10 mouse cellular contexts compared by ENCODE assay signal in genomic region chr3:79222192-79222960, GRCm38 (mm10).
DNase-seq lines count a peak whose midpoint lies in the region; ATAC-seq and TF ChIP-seq lines count a peak whose summit lies in the region.
"Had no signal": no experiment of that assay in that cellular context is flagged by ENCODE, and none has a peak within 500 bp of the region (broad histone marks: within the 10 kb centered on the region; RNA-seq: fewer than 3 reads in every experiment).

No protein-coding gene starts in this region.

- peaks cover 13% of the 10 kb centered on the region for H3K4me1 ChIP-seq in liver, embryonic 15.5 days (replicated peaks)
- H3K4me1 ChIP-seq in liver, embryonic 11.5 days (replicated peaks; ENCODE audit: control insufficient read depth, insufficient read depth, low read length) = peaks cover 3% of the 10 kb centered on the region; the same call in 1 of the 2 replicates

- no peaks in the 10 kb centered on the region for H3K9me3 ChIP-seq in liver, embryonic 15.5 days (replicated peaks)
- H3K9me3 ChIP-seq in liver, embryonic 11.5 days (ENCODE audit: control insufficient read depth, low read length) = no peaks in the 10 kb centered on the region
- H3K9me3 ChIP-seq: limb, embryonic 15.5 days had no signal

- H3K4me2 ChIP-seq in liver, embryonic 15.5 days = peak overlapping the region; percentile 18
- H3K4me2 ChIP-seq in liver, embryonic 11.5 days = no peak overlapping the region
- H3K4me2 ChIP-seq: limb, embryonic 15.5 days had no signal

- H3K36me3 ChIP-seq in liver, embryonic 15.5 days (replicated peaks) = no peaks in the 10 kb centered on the region
- H3K36me3 ChIP-seq in liver, embryonic 11.5 days (ENCODE audit: control insufficient read depth, insufficient read depth, low read length) = no peaks in the 10 kb centered on the region
- H3K36me3 ChIP-seq: limb, embryonic 15.5 days had no signal

- no peak for ATAC-seq in liver, embryonic 15.5 days (ENCODE audit: insufficient read depth)
- ATAC-seq in liver, embryonic 11.5 days (replicated peaks; ENCODE audit: low FRiP score) = no peak
- no peak for ATAC-seq in inflammation-experienced regulatory T-cells, adult 6 months

- intact Hi-C loops in gastrocnemius, adult 2 months (cut with DNase I) = loop anchor here (1.0 kb wide), 2 partner anchors 64 to 364 kb away; partner anchors contain the start of gene Rapgef2

- H3K27ac ChIP-seq in gastrocnemius, adult 2 months = peak overlapping the region; percentile 83
- no peak overlapping the region for H3K27ac ChIP-seq in liver, embryonic 15.5 days (replicated peaks)
- H3K27ac ChIP-seq in liver, embryonic 11.5 days (ENCODE audit: low read depth, low read length) = no peak overlapping the region
- H3K27ac ChIP-seq: limb, embryonic 15.5 days had no signal

- WGBS in liver, embryonic 15.5 days (ENCODE audit: insufficient replicate concordance) = 49% methylated on average over 13 of the region's 13 CpGs
- 60% methylated on average over 13 of the region's 13 CpGs for WGBS in liver, embryonic 11.5 days

- H3K27me3 ChIP-seq in liver, embryonic 15.5 days = 0 out of 2 replicates have a peak, but pooled peaks cover 6% of the 10 kb centered on the region
- H3K27me3 ChIP-seq in liver, embryonic 11.5 days (replicated peaks; ENCODE audit: control insufficient read depth, insufficient read depth, low read length) = no peaks in the 10 kb centered on the region
- H3K27me3 ChIP-seq: limb, embryonic 15.5 days had no signal

- no peak overlapping the region for H3K9ac ChIP-seq in liver, embryonic 15.5 days
- H3K9ac ChIP-seq in liver, embryonic 11.5 days (ENCODE audit: low read depth, low read length) = no peak overlapping the region
- H3K9ac ChIP-seq: limb, embryonic 15.5 days had no signal

- H3K4me3 ChIP-seq in gastrocnemius, adult 2 months = peak overlapping the region; percentile 52; the same call in 1 of the 2 replicates
- no peak overlapping the region for H3K4me3 ChIP-seq in liver, embryonic 15.5 days (replicated peaks)
- no peak overlapping the region for H3K4me3 ChIP-seq in liver, embryonic 11.5 days (ENCODE audit: low read depth, low read length)
- H3K4me3 ChIP-seq: erythroblast, embryonic 14.5 days; limb, embryonic 15.5 days had no signal

- DNase-seq in gastrocnemius, adult 2 months = no peak
- no peak for DNase-seq in gastrocnemius, postnatal 25 days
- no peak for DNase-seq in liver, embryonic 11.5 days (ENCODE audit: low spot score)
- peak; percentile 53 for DNase-seq in kidney, postnatal 25 days
- DNase-seq in cerebellum, adult 9-11 months = no peak
- no peak for DNase-seq in spleen, postnatal 10 days (ENCODE audit: low spot score in 2 of 2)

- TF ChIP-seq CTCF in gastrocnemius, adult 2 months (IDR thresholded peaks at IDR 0.05) = no peak

Comparison
In these comparisons a context has a peak if more than half of its experiments do, and no peak if none do; other contexts are left out.
1. DNase-seq: peak in kidney, postnatal 25 days (2 of 2); none in gastrocnemius, adult 2 months (single experiment), gastrocnemius, postnatal 25 days (single experiment), liver, embryonic 11.5 days (single experiment), cerebellum, adult 9-11 months (single experiment) and spleen, postnatal 10 days (0 of 2).